Mouse (Mus musculus): ENCODE data around the gene Cep250.

DNA sequence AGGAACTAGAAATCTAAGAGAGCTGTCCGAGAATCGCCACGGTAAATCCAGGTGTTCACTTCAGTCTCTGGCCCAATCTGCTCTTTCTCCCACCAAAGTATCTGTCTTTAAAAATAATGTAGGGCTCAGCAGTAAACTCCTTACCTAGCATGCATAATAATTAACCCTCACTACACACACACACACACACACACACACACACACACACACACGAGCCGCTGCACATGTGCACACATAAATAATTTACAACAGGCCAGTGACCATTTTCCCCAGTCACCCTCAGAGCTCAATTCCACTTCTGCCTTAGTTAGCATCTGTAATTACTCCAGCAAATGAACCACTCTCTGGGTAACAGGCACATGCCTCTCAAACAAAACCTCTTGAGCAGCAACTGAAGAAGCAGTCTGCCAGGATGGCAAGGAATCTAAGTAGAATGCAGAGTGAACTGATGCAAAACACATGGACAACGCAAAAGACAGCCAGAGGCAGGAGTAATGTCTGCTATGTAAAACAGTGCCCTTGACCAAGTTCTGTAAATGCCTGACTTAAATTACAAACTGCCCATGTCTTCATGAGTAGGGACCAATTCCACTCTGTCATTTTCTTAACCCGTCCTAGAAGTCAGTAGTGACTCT lies 27.4 kb upstream of the Cep250 start:
- no peak for TF ChIP-seq POLR2A (IDR thresholded peaks at IDR 0.05; ENCODE audit: insufficient read length, low read depth)
- TF ChIP-seq REST (IDR thresholded peaks at IDR 0.05; ENCODE audit: insufficient read depth, insufficient read length): no peak
- TF ChIP-seq TCF3 (IDR thresholded peaks at IDR 0.05; ENCODE audit: insufficient read length, low read depth): no peak
- TF ChIP-seq MAX (IDR thresholded peaks at IDR 0.05; ENCODE audit: low read depth): no peak
- TF ChIP-seq MYOG (IDR thresholded peaks at IDR 0.05; ENCODE audit: control insufficient read depth in 1 of 3, insufficient read depth in 1 of 3, insufficient read length in 2 of 3, low read depth in 2 of 3): no peak
- no peak for TF ChIP-seq E2F4 (IDR thresholded peaks at IDR 0.05; ENCODE audit: insufficient read depth)
- TF ChIP-seq USF1 (IDR thresholded peaks at IDR 0.05; ENCODE audit: low read depth): no peak
- TF ChIP-seq CEBPB (IDR thresholded peaks at IDR 0.05; ENCODE audit: insufficient read depth, poor library complexity, severe bottlenecking): no peak
- TF ChIP-seq TCF12 (IDR thresholded peaks at IDR 0.05; ENCODE audit: insufficient read depth, poor library complexity, severe bottlenecking): no peak
- no peak for TF ChIP-seq POLR2AphosphoS2 (IDR thresholded peaks at IDR 0.05; ENCODE audit: insufficient read length, low read depth)
- no peak for TF ChIP-seq SRF (IDR thresholded peaks at IDR 0.05; ENCODE audit: control insufficient read depth, insufficient read length, low read depth)
- no peak for TF ChIP-seq MYOD1 (IDR thresholded peaks at IDR 0.05; ENCODE audit: control insufficient read depth in 1 of 3, insufficient read length in 2 of 3, low read depth in 2 of 3)
